Mouse (Mus musculus) brain, embryonic 14.5 days (tissue): ENCODE data around the gene Pou1f1. TPM values are rescaled to one million over a fixed set of nuclear protein-coding genes. Genes with fewer than 3 reads are reported as not detected.

Source experiments
- DNase-seq: peaks from one replicate; pipeline ENCODE4 v3.0.0-alpha.2; 2011; ENCODE audit warnings: low read depth
- CTCF ChIP-seq: fragments of 200-500 bp; IDR thresholded peaks from 2 replicates; pipeline ENCODE4 v1.5.1; 2012; ENCODE audit warnings: inconsistent platforms, mild to moderate bottlenecking, moderate library complexity, borderline replicate concordance; ENCODE audit not compliant: insufficient read depth, insufficient read length; ENCODE audit errors: extremely low read depth
- POLR2A ChIP-seq: fragments of 200-500 bp; IDR thresholded peaks from 2 replicates; pipeline ENCODE4 v1.6.1; 2012; ENCODE audit warnings: mild to moderate bottlenecking, inconsistent platforms, borderline replicate concordance; ENCODE audit not compliant: poor library complexity, insufficient read depth, insufficient read length, severe bottlenecking; ENCODE audit errors: extremely low read depth
- polyA plus RNA-seq: library from polyadenylated mRNA; depleted of rRNA; stranded (reverse); fragments of >200 nt; gene quantifications from 2 replicates; pipeline ENCODE4 v1.2.3, GENCODE M21; 2012; rRNA removed

Pou1f1 gene
- polyA plus RNA-seq, 1 experiment: 0.10 TPM

DNA sequence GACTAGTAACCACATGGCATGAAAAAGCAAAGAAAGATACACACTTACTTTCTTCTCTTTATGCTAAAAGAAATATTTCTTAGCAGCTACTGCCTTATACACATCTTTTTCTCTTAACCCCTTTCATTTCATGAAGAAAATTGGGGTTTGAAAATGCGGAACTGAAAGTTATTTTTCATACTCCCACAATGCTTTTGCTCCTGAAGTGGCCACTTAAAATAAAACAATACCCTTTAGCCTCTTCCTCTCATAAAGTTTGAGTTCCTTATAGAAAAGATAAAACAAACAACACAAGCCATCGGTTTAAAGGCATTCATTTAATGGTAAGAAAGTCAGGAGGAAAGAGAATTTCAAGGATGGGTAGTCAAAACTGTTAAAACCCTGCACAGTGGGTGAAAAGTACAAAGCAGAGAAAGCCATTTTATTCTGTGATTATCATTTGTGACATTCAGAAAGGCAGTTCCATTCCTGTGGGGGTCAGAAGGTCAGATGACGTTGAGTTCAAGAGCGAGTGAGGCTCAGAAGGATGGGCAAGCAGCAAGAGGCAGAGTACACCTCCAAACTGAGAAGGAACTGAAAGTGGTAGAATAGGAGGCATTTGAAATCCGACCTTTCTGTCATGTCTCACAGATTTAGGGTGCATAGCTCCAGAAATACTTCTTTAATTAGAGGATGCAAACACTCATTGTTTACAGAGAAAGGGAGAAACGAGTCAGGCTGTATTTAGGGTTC is 57.2 kb downstream of the Pou1f1 start:
- no peak for TF ChIP-seq POLR2A
- TF ChIP-seq CTCF: no peak
- DNase-seq: no peak

Other genes starting within 250 kb of the Pou1f1 start
- gene Chmp2b, start 42.2 kb downstream of the Pou1f1 start, polyA plus RNA-seq: 25.4 and 43.6 TPM in 2 replicates